ENCODE assay signal across 20 mouse cellular contexts in genomic region chr3:135564706-135565105, GRCm38 (mm10).
DNase-seq lines count a peak whose midpoint lies in the region; TF ChIP-seq lines count a peak whose summit lies in the region.
"Had no signal": no experiment of that assay in that cellular context is flagged by ENCODE, and none has a peak within 500 bp of the region (broad histone marks: within the 10 kb centered on the region; RNA-seq: fewer than 3 reads in every experiment).

No protein-coding gene starts in this region.

- no peaks in the 10 kb centered on the region for H3K79me2 ChIP-seq in heart, adult 2 months (replicated peaks; ENCODE audit: control insufficient read depth, insufficient read depth, low read length)

- H3K9ac ChIP-seq in heart, adult 2 months (ENCODE audit: low read depth, low read length): no peak overlapping the region

- peaks cover 10% of the 10 kb centered on the region for H3K36me3 ChIP-seq in heart, adult 2 months (ENCODE audit: control insufficient read depth, insufficient read depth, low read length)

- TF ChIP-seq POLR2A in heart, adult 2 months (IDR thresholded peaks at IDR 0.05; ENCODE audit: insufficient read depth, low read depth, low read length): no peak

- DNase-seq in adrenal gland, postnatal 14 days: peak; percentile 61
- no peak for DNase-seq in adrenal gland, adult 18-20 months (ENCODE audit: low spot score in 2 of 2)
- peak; percentile 23 for DNase-seq in adrenal gland, postnatal 25 days
- DNase-seq in adrenal gland, postnatal 4 days (ENCODE audit: low spot score in 2 of 2): no peak
- DNase-seq in adrenal gland, postnatal 36 days: peak; percentile 29 to 36
- DNase-seq in adrenal gland, adult 8-10 months: no peak
- DNase-seq in heart, adult 11 months: peak; percentile 49
- DNase-seq in heart, adult 2 months: no peak
- DNase-seq: adrenal gland, adult 2 months; adrenal gland, postnatal 10 days; cerebellum, adult 11 months; cerebellum, adult 11-12 months; cerebellum, adult 18-20 months; cerebellum, adult 2 months; cerebellum, adult 8-10 months; cerebellum, adult 9-10 months; cerebellum, adult 9-11 months; cerebellum, postnatal 10 days had no signal

- H3K27ac ChIP-seq in heart, adult 2 months: no peak overlapping the region

- no peak for TF ChIP-seq CTCF in heart, adult 2 months (IDR thresholded peaks at IDR 0.05)

- peaks cover 14% of the 10 kb centered on the region for H3K4me1 ChIP-seq in heart, adult 2 months (ENCODE audit: control insufficient read depth, insufficient read depth, low read length)

- intact Hi-C loops in heart, adult 2 months (cut with DNase I): no loop called here

- H3K4me3 ChIP-seq in heart, adult 2 months: no peak overlapping the region

- WGBS in heart, adult 2 months: 97% methylated on average over 9 of the region's 9 CpGs

- TF ChIP-seq EP300 in heart, adult 2 months (IDR thresholded peaks at IDR 0.05; ENCODE audit: insufficient read depth, low read depth, low read length): no peak

- H3K27me3 ChIP-seq in heart, adult 2 months (ENCODE audit: control insufficient read depth, insufficient read depth, low read length): no peaks in the 10 kb centered on the region
- H3K27me3 ChIP-seq: CH12.LX, Patski had no signal

Comparison
In these comparisons a context has a peak if more than half of its experiments do, and no peak if none do; other contexts are left out.
1. DNase-seq: peak in adrenal gland, postnatal 14 days (single experiment), adrenal gland, postnatal 25 days (single experiment), adrenal gland, postnatal 36 days (2 of 2) and heart, adult 11 months (single experiment); none in adrenal gland, adult 18-20 months (0 of 2), adrenal gland, postnatal 4 days (0 of 2), adrenal gland, adult 8-10 months (single experiment) and heart, adult 2 months (0 of 2).